Mouse (Mus musculus): ENCODE measurements around the gene Sla2. TPM values are rescaled to one million over a fixed set of nuclear protein-coding genes. Genes with fewer than 3 reads are reported as not detected.

The Sla2 gene
- polyA plus RNA-seq, 1 experiment, result 7.6 TPM

GRCm38 (mm10) chr2:156870519-156870918, 16.5 kb downstream of the Sla2 start:
- TF ChIP-seq POLR2A (IDR thresholded peaks at IDR 0.05; ENCODE audit: low read depth, low read length) (no peak), CTCF (IDR thresholded peaks at IDR 0.05; ENCODE audit: extremely low read depth, insufficient read depth, insufficient read length, insufficient replicate concordance) (no peak)
- no peak overlapping the region for H3K4me3 ChIP-seq (ENCODE audit: extremely low read depth, insufficient read depth, insufficient read length)
- H3K27me3 ChIP-seq (ENCODE audit: control insufficient read depth, insufficient read depth, low read length), result no peaks in the 10 kb centered on the region
- DNase-seq (ENCODE audit: low read depth in 1 of 2, low spot score in 2 of 2), result no peak
- no peak overlapping the region for H3K27ac ChIP-seq (ENCODE audit: insufficient read depth, low read length)
- peaks cover 20% of the 10 kb centered on the region for H3K36me3 ChIP-seq (ENCODE audit: control insufficient read depth, insufficient read depth, low read length)
- no peaks in the 10 kb centered on the region; the same call in 1 of the 2 replicates for H3K4me1 ChIP-seq (ENCODE audit: control insufficient read depth, insufficient read depth, insufficient read length)
- 64% methylated on average over 6 of the region's 6 CpGs for WGBS

GRCm38 (mm10) chr2:156869554-156869953, 17.4 kb downstream of the Sla2 start:
- Histone ChIP-seq H3K27me3 (ENCODE audit: control insufficient read depth, insufficient read depth, low read length) (no peaks in the 10 kb centered on the region), H3K36me3 (ENCODE audit: control insufficient read depth, insufficient read depth, low read length) (peaks cover 20% of the 10 kb centered on the region), H3K4me3 (ENCODE audit: extremely low read depth, insufficient read depth, insufficient read length) (no peak overlapping the region), H3K27ac (ENCODE audit: insufficient read depth, low read length) (no peak overlapping the region), H3K4me1 (ENCODE audit: control insufficient read depth, insufficient read depth, insufficient read length) (no peaks in the 10 kb centered on the region; the same call in 1 of the 2 replicates)
- no peak for DNase-seq (ENCODE audit: low read depth in 1 of 2, low spot score in 2 of 2)
- no peak for TF ChIP-seq POLR2A (IDR thresholded peaks at IDR 0.05; ENCODE audit: low read depth, low read length)
- no peak for TF ChIP-seq CTCF (IDR thresholded peaks at IDR 0.05; ENCODE audit: extremely low read depth, insufficient read depth, insufficient read length, insufficient replicate concordance)
- 90% methylated on average over 7 of the region's 7 CpGs for WGBS

- no peak for TF ChIP-seq POLR2A (IDR thresholded peaks at IDR 0.05; ENCODE audit: low read depth, low read length)
- no peak for TF ChIP-seq CTCF (IDR thresholded peaks at IDR 0.05; ENCODE audit: extremely low read depth, insufficient read depth, insufficient read length, insufficient replicate concordance)
- whole genome bisulfite sequencing, result 88% methylated on average over 8 of the region's 8 CpGs
- Histone ChIP-seq H3K27me3 (ENCODE audit: control insufficient read depth, insufficient read depth, low read length) (no peaks in the 10 kb centered on the region), H3K27ac (ENCODE audit: insufficient read depth, low read length) (no peak overlapping the region), H3K4me1 (ENCODE audit: control insufficient read depth, insufficient read depth, insufficient read length) (peaks cover 2% of the 10 kb centered on the region; the same call in 1 of the 2 replicates), H3K36me3 (ENCODE audit: control insufficient read depth, insufficient read depth, low read length) (peaks cover 17% of the 10 kb centered on the region), H3K4me3 (ENCODE audit: extremely low read depth, insufficient read depth, insufficient read length) (no peak overlapping the region)
- no peak for DNase-seq (ENCODE audit: low read depth in 1 of 2, low spot score in 2 of 2)
Measured at GRCm38 (mm10) chr2:156868994-156869393, 18.0 kb downstream of the Sla2 start.

DNA sequence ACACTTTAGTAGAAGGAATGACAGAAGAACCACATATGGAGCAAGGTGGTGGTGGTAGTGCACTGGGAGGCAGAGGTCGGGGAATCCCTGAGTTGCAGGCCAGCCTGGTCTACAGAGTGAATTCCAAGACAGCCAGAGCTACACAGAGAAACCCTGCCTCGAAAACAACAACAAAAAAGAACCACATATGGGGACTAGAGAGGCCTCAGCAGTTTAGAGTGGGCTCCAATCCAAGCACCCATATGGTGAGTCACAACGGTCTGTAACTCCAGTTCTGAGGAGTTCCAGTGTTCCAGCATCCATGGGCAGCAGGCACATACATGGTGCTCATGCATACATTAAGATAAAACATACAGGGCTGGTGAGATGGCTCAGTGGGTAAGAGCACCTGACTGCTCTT, 22.5 kb downstream of the Sla2 start:
- DNase-seq (ENCODE audit: low read depth in 1 of 2, low spot score in 2 of 2), result no peak
- Histone ChIP-seq H3K36me3 (ENCODE audit: control insufficient read depth, insufficient read depth, low read length) (peaks cover 6% of the 10 kb centered on the region), H3K27me3 (ENCODE audit: control insufficient read depth, insufficient read depth, low read length) (no peaks in the 10 kb centered on the region), H3K4me3 (ENCODE audit: extremely low read depth, insufficient read depth, insufficient read length) (no peak overlapping the region), H3K4me1 (ENCODE audit: control insufficient read depth, insufficient read depth, insufficient read length) (0 out of 2 replicates have a peak, but pooled peaks cover 3% of the 10 kb centered on the region), H3K27ac (ENCODE audit: insufficient read depth, low read length) (no peak overlapping the region)
- WGBS, result 74% methylated on average over 3 of the region's 3 CpGs
- TF ChIP-seq POLR2A (IDR thresholded peaks at IDR 0.05; ENCODE audit: low read depth, low read length), result no peak
- TF ChIP-seq CTCF (IDR thresholded peaks at IDR 0.05; ENCODE audit: extremely low read depth, insufficient read depth, insufficient read length, insufficient replicate concordance), result no peak

DNA sequence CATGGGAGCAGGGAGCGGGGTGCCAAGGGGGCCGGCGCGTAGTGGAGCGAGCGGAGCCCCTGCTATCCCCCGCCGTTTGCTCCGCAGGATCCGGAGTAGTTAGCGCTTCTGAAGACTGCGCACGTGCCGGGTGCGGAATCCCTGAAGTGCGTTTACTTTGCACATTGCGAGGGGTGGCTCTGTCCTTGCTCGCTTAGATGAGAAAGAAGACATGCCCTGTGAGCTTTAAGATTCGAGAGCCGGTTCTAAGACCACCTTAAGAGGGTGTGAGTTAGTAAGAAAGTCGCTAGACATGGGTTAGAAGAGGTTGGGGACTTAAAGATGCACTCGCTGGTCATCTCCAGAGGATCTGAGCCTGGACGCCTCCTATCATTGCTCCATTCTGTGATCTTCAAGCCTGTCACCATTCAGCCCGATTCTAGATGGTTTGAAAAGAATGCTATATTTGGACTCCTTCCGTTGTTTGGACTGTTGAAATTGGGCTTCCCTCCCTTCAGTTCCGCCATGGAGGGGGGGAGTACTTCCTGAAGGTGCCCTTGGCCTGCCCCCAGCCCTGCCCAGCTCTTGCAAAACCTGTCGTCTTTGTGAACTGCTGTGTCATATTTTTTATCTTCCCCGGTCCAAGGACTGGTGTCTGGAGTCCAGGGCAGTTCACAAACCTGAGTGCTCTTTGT, 23.4 kb downstream of the Sla2 start:
- Histone ChIP-seq H3K4me1 (ENCODE audit: control insufficient read depth, insufficient read depth, insufficient read length) (0 out of 2 replicates have a peak, but pooled peaks cover 3% of the 10 kb centered on the region), H3K36me3 (ENCODE audit: control insufficient read depth, insufficient read depth, low read length) (peaks cover 4% of the 10 kb centered on the region), H3K4me3 (ENCODE audit: extremely low read depth, insufficient read depth, insufficient read length) (peak overlapping the region; percentile 82), H3K27ac (ENCODE audit: insufficient read depth, low read length) (peak overlapping the region; percentile 86), H3K27me3 (ENCODE audit: control insufficient read depth, insufficient read depth, low read length) (no peaks in the 10 kb centered on the region)
- under 1% methylated on average over 28 of the region's 28 CpGs for WGBS
- DNase-seq (ENCODE audit: low read depth in 1 of 2, low spot score in 2 of 2), result peak in 1 of 2 experiments; percentile 39
- TF ChIP-seq CTCF (IDR thresholded peaks at IDR 0.05; ENCODE audit: extremely low read depth, insufficient read depth, insufficient read length, insufficient replicate concordance) (no peak), POLR2A (IDR thresholded peaks at IDR 0.05; ENCODE audit: low read depth, low read length) (no peak)

GRCm38 (mm10) chr2:156862772-156863486, 24.1 kb downstream of the Sla2 start, which contains the start of gene Rab5if:
Gene Rab5if (plus strand): TSS chr2:156863128.
- Histone ChIP-seq H3K36me3 (ENCODE audit: control insufficient read depth, insufficient read depth, low read length) (peaks cover 3% of the 10 kb centered on the region), H3K4me1 (ENCODE audit: control insufficient read depth, insufficient read depth, insufficient read length) (peaks cover 6% of the 10 kb centered on the region; the same call in 1 of the 2 replicates), H3K4me3 (ENCODE audit: extremely low read depth, insufficient read depth, insufficient read length) (peak within 1 kb of the TSS; percentile 82), H3K27me3 (ENCODE audit: control insufficient read depth, insufficient read depth, low read length) (no peaks in the 10 kb centered on the region), H3K27ac (ENCODE audit: insufficient read depth, low read length) (peak within 1 kb of the TSS; percentile 92)
- TF ChIP-seq CTCF (IDR thresholded peaks at IDR 0.05; ENCODE audit: extremely low read depth, insufficient read depth, insufficient read length, insufficient replicate concordance), result peak; percentile 34; the same call in 1 of the 2 replicates
- peak; percentile 50; the same call in 1 of the 2 replicates for TF ChIP-seq POLR2A (IDR thresholded peaks at IDR 0.05; ENCODE audit: low read depth, low read length)
- under 1% methylated on average over 98 of the region's 98 CpGs for WGBS
- peak; percentile 95 to 98 for DNase-seq (ENCODE audit: low read depth in 1 of 2, low spot score in 2 of 2)
